Mouse (Mus musculus) MEL (cell line): Measurements from ENCODE around the gene Retreg2.

Experiments
- CHD1 ChIP-seq: IDR thresholded peaks from 2 replicates; pipeline ENCODE4 v1.6.1; 2012; ENCODE audit warnings: low read depth, mild to moderate bottlenecking, inconsistent platforms, low read length, improper control_type of control experiment
- EP300 ChIP-seq, 2 experiments: IDR thresholded peaks; 2 replicates each; pipeline ENCODE4 v1.6.1; 2011; ENCODE audit warnings: improper control_type of control experiment in 2 of 2, low read length in 2 of 2, low read depth in 1 of 2, mild to moderate bottlenecking in 1 of 2

DNA sequence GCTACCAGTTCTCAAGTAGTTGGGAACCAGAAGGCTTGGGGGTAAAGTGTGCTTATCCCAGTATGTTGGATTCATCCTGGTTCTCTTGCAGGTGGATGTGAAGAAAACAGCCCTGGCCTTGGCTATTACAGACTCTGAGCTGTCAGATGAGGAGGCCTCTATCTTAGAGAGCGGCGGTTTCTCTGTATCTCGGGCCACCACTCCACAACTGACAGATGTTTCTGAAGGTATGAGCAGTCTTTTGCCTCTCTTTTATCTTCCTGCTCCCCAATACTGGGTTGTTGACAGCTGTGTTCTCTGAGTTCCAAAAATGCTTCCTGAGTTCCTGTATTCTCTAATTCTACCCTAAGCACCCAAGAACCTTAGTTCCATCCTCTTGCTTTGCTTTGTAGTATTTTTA lies 3.0 kb downstream of the Retreg2 start:
- TF ChIP-seq EP300 (IDR thresholded peaks at IDR 0.05; ENCODE audit: low read depth in 1 of 2, low read length in 2 of 2) (peak in 1 of 2 experiments; percentile 21; a peak in 1 of 4 replicates), CHD1 (no peak)
